Mouse (Mus musculus) ES-Bruce4 (cell line): ENCODE results near the gene Tmem8.

Experiments
- CTCF ChIP-seq: IDR thresholded peaks from one replicate; pipeline ENCODE4 v1.8.1; 2011; ENCODE audit warnings: low read depth, low read length
- EP300 ChIP-seq: IDR thresholded peaks from 2 replicates; pipeline ENCODE4 v1.6.1; 2011; ENCODE audit warnings: low read depth, low read length; ENCODE audit not compliant: insufficient read depth

DNA sequence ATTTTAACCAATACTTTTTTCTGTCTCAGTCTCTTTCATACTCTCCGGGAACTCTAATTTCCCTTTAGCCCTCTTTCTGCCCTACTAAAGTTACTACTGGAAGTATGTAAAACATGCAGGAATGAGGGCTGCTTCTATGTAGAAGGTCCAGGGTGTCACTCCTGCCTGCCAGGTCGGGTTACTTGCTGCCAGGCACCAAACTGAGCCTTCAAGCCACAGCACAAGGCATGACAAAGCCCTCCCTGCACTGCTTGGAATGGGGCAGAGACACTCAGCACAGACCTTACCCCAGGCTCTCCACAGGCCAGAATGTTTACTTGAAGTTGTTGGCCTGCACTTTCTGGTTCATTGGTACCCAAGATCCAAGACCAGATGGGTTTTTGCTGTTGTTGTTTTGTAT lies 12.9 kb upstream of the Tmem8 start:
- no peak for TF ChIP-seq EP300
- no peak for TF ChIP-seq CTCF
